Mouse (Mus musculus): ENCODE data around the gene Arid3b.

The Arid3b gene

DNA sequence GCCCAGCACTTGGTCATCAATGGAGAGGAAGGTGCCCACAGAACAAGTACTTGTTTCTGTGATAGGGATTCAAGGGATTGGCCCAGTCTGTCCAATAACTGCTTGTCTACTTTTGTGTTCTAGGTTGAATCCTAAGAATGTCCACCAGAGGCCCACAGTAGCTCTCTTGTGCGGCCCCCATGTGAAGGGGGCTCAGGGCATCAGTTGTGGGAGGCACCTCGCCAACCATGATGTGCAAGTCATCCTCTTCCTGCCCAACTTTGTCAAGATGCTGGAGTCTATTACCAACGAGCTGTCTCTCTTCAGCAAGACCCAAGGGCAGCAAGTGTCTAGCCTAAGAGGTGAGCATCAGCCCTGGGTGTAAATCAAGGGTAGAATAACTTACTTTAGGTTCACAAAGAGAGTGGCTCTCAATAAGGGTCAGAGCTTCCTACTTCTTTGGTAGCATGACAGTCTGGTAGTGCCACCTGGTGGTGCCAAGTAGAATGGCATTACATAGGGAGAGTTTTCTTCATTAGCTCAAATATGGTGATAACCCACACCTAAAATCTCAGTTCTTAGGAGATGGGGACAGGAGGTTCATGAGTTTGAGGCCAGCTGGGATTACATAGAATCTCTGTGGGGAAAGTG lies 92.0 kb downstream of the Arid3b start:
- no peak for DNase-seq

Data from thymus, postnatal 36 days (tissue).